Mouse (Mus musculus) C2C12 (cell line): ENCODE measurements around the gene Rp9.

Experiments used
- CTCF ChIP-seq: IDR thresholded peaks from one replicate; pipeline ENCODE4 v1.5.1; 2011; ENCODE audit not compliant: control insufficient read depth, insufficient read depth, insufficient read length
- MAX ChIP-seq: IDR thresholded peaks from one replicate; pipeline ENCODE4 v1.6.1; 2011; ENCODE audit warnings: mild to moderate bottlenecking, control low read depth
- USF1 ChIP-seq: IDR thresholded peaks from one replicate; pipeline ENCODE4 v1.6.1; 2011; ENCODE audit warnings: low read depth, mild to moderate bottlenecking, control low read depth, moderate library complexity

- TF ChIP-seq CTCF (no peak), MAX (no peak), USF1 (no peak)
These were observed 15.2 kb upstream of the Rp9 start for GRCm38 (mm10) chr9:22484562-22485308.
